Mouse (Mus musculus) MEL (cell line): ENCODE measurements around the gene Ptbp1. TPM values are rescaled to one million over a fixed set of nuclear protein-coding genes. Genes with fewer than 3 reads are reported as not detected.

ENCODE experiments used
- DNase-seq: peaks from one replicate; pipeline ENCODE4 v3.0.0; 2011; ENCODE audit warnings: low read depth, low spot score
- H3K27ac ChIP-seq: 2 replicates; pipeline ENCODE4 v1.5.1; 2012; ENCODE audit warnings: low read depth, mild to moderate bottlenecking, control low read depth, low read length, moderate library complexity; ENCODE audit not compliant: control insufficient read depth
- H3K27me3 ChIP-seq, 2 experiments: fragments of 150-350 bp in 1 of 2; sonication (generic) in 1 of 2; 2 replicates each; pipeline ENCODE4 v1.6.1; 2012; ENCODE audit warnings: low read length in 2 of 2, mild to moderate bottlenecking in 2 of 2, improper control_type of control experiment in 1 of 2, moderate library complexity in 1 of 2; ENCODE audit not compliant: insufficient read depth in 2 of 2, control insufficient read depth in 1 of 2
- H3K36me3 ChIP-seq, 2 experiments: 2 replicates each; pipeline ENCODE4 v1.6.1; 2012 to 2014; ENCODE audit warnings: low read length in 2 of 2, improper control_type of control experiment in 1 of 2, inconsistent platforms in 1 of 2, mild to moderate bottlenecking in 1 of 2; ENCODE audit not compliant: insufficient read depth in 2 of 2, control insufficient read depth in 1 of 2
- H3K4me1 ChIP-seq, 2 experiments: fragments of 150-350 bp in 1 of 2; sonication (generic) in 1 of 2; 2 replicates each; pipeline ENCODE4 v1.6.1; 2012; ENCODE audit warnings: low read length in 2 of 2, improper control_type of control experiment in 1 of 2, mild to moderate bottlenecking in 1 of 2; ENCODE audit not compliant: insufficient read depth in 2 of 2, control insufficient read depth in 1 of 2
- H3K4me3 ChIP-seq, 2 experiments: fragments of 150-350 bp in 1 of 2; sonication (generic) in 1 of 2; 2 replicates each; pipeline ENCODE4 v1.5.1; 2012; ENCODE audit warnings: low read depth in 2 of 2, low read length in 2 of 2, mild to moderate bottlenecking in 2 of 2, moderate library complexity in 2 of 2, control low read depth in 1 of 2, improper control_type of control experiment in 1 of 2; ENCODE audit not compliant: control insufficient read depth in 1 of 2, insufficient read depth in 1 of 2
- H3K79me2 ChIP-seq: 2 replicates; pipeline ENCODE4 v1.6.1; 2012; ENCODE audit warnings: mild to moderate bottlenecking, low read length, moderate library complexity; ENCODE audit not compliant: control insufficient read depth, poor library complexity, insufficient read depth
- H3K9ac ChIP-seq: 2 replicates; pipeline ENCODE4 v1.6.1; 2012; ENCODE audit warnings: low read depth, mild to moderate bottlenecking, control low read depth, low read length, moderate library complexity; ENCODE audit not compliant: control insufficient read depth, poor library complexity, severe bottlenecking
- H3K9me3 ChIP-seq: fragments of 150-350 bp; sonication (generic); replicated peaks from 2 replicates; pipeline ENCODE4 v1.6.1; 2012; ENCODE audit warnings: mild to moderate bottlenecking, low read length, improper control_type of control experiment, moderate library complexity; ENCODE audit not compliant: insufficient read depth
- BHLHE40 ChIP-seq: IDR thresholded peaks from 2 replicates; pipeline ENCODE4 v1.6.1; 2012; ENCODE audit warnings: low read depth, mild to moderate bottlenecking, inconsistent platforms, low read length, improper control_type of control experiment, borderline replicate concordance
- CHD1 ChIP-seq: IDR thresholded peaks from 2 replicates; pipeline ENCODE4 v1.6.1; 2012; ENCODE audit warnings: low read depth, mild to moderate bottlenecking, inconsistent platforms, low read length, improper control_type of control experiment
- CTCF ChIP-seq, 3 experiments: IDR thresholded peaks in 2 of 3; conservative IDR thresholded peaks in 1 of 3; 2 replicates each; pipeline ENCODE4 v1.5.1; 2011 to 2012; ENCODE audit warnings: low read length in 3 of 3, low read depth in 2 of 3, mild to moderate bottlenecking in 2 of 3, improper control_type of control experiment in 1 of 3, inconsistent platforms in 1 of 3, mixed read lengths in 1 of 3, moderate library complexity in 1 of 3; ENCODE audit not compliant: control insufficient read depth in 1 of 3, insufficient read depth in 1 of 3, poor library complexity in 1 of 3, severe bottlenecking in 1 of 3
- E2F4 ChIP-seq: IDR thresholded peaks from 2 replicates; pipeline ENCODE4 v1.6.1; 2011; ENCODE audit warnings: low read depth, low read length, improper control_type of control experiment, borderline replicate concordance
- EP300 ChIP-seq, 2 experiments: IDR thresholded peaks; 2 replicates each; pipeline ENCODE4 v1.6.1; 2011; ENCODE audit warnings: improper control_type of control experiment in 2 of 2, low read length in 2 of 2, low read depth in 1 of 2, mild to moderate bottlenecking in 1 of 2
- HCFC1 ChIP-seq: IDR thresholded peaks from 2 replicates; pipeline ENCODE4 v1.6.1; 2012; ENCODE audit warnings: low read depth, mild to moderate bottlenecking, inconsistent platforms, low read length, improper control_type of control experiment, moderate library complexity
- JUND ChIP-seq: IDR thresholded peaks from 2 replicates; pipeline ENCODE4 v1.6.1; 2011; ENCODE audit warnings: low read depth, mild to moderate bottlenecking, improper control_type of control experiment, low read length
- KAT2A ChIP-seq: conservative IDR thresholded peaks from 2 replicates; pipeline ENCODE4 v1.6.1; 2012; ENCODE audit warnings: low read depth, low read length, improper control_type of control experiment, inconsistent platforms
- MAFK ChIP-seq: IDR thresholded peaks from 2 replicates; pipeline ENCODE4 v1.6.1; 2011; ENCODE audit warnings: low read depth, mild to moderate bottlenecking, low read length, improper control_type of control experiment, borderline replicate concordance
- MAX ChIP-seq: IDR thresholded peaks from 2 replicates; pipeline ENCODE4 v1.6.1; 2011; ENCODE audit warnings: low read length, improper control_type of control experiment
- MEF2A ChIP-seq: IDR thresholded peaks from 2 replicates; pipeline ENCODE4 v1.6.1; 2014; ENCODE audit warnings: low read depth, mild to moderate bottlenecking, inconsistent platforms, low read length, improper control_type of control experiment; ENCODE audit not compliant: poor library complexity, insufficient replicate concordance, severe bottlenecking; ENCODE audit errors: extremely low read depth
- MXI1 ChIP-seq: IDR thresholded peaks from 2 replicates; pipeline ENCODE4 v1.6.1; 2011; ENCODE audit warnings: mild to moderate bottlenecking, low read depth, low read length, improper control_type of control experiment
- MYB ChIP-seq: IDR thresholded peaks from 2 replicates; pipeline ENCODE4 v1.6.1; 2011; ENCODE audit warnings: mild to moderate bottlenecking, low read depth, low read length, improper control_type of control experiment
- NELFE ChIP-seq: IDR thresholded peaks from 2 replicates; pipeline ENCODE4 v1.6.1; 2011; ENCODE audit warnings: low read depth, low read length, improper control_type of control experiment
- NRF1 ChIP-seq: IDR thresholded peaks from 2 replicates; pipeline ENCODE4 v1.6.1; 2014; ENCODE audit warnings: low read depth, mild to moderate bottlenecking, inconsistent platforms, low read length, improper control_type of control experiment, moderate library complexity; ENCODE audit not compliant: poor library complexity, insufficient read depth, severe bottlenecking
- POLR2A ChIP-seq, 2 experiments: IDR thresholded peaks; 2 replicates each; pipeline ENCODE4 v1.6.1; 2011 to 2012; ENCODE audit warnings: low read length in 2 of 2, mild to moderate bottlenecking in 2 of 2, control low read depth in 1 of 2, improper control_type of control experiment in 1 of 2, low read depth in 1 of 2, moderate library complexity in 1 of 2; ENCODE audit not compliant: control insufficient read depth in 1 of 2, insufficient read depth in 1 of 2, poor library complexity in 1 of 2
- POLR2AphosphoS2 ChIP-seq: IDR thresholded peaks from 2 replicates; pipeline ENCODE4 v1.6.1; 2011; ENCODE audit warnings: low read length, improper control_type of control experiment
- POLR2AphosphoS5 ChIP-seq: IDR thresholded peaks from 2 replicates; pipeline ENCODE4 v1.6.1; 2012; ENCODE audit warnings: low read depth, borderline replicate concordance, mild to moderate bottlenecking, inconsistent platforms, low read length, moderate library complexity, mixed read lengths
- SMC3 ChIP-seq: IDR thresholded peaks from 2 replicates; pipeline ENCODE4 v1.6.1; 2011; ENCODE audit warnings: low read depth, low read length, improper control_type of control experiment
- TAL1 ChIP-seq: IDR thresholded peaks from 2 replicates; pipeline ENCODE4 v1.6.1; 2012; ENCODE audit warnings: mild to moderate bottlenecking, inconsistent platforms, low read length, moderate library complexity, mixed read lengths
- TBP ChIP-seq: IDR thresholded peaks from 2 replicates; pipeline ENCODE4 v1.8.0; 2011; ENCODE audit warnings: low read depth, low read length, improper control_type of control experiment
- TCF12 ChIP-seq: IDR thresholded peaks from 2 replicates; pipeline ENCODE4 v1.6.1; 2014; ENCODE audit warnings: low read depth, mild to moderate bottlenecking, inconsistent platforms, low read length, improper control_type of control experiment, moderate library complexity
- UBTF ChIP-seq: IDR thresholded peaks from 2 replicates; pipeline ENCODE4 v1.6.1; 2012; ENCODE audit warnings: low read depth, mild to moderate bottlenecking, inconsistent platforms, low read length, improper control_type of control experiment, moderate library complexity, borderline replicate concordance; ENCODE audit not compliant: insufficient read depth
- USF1 ChIP-seq: IDR thresholded peaks from 2 replicates; pipeline ENCODE4 v1.6.1; 2014; ENCODE audit warnings: low read depth, mild to moderate bottlenecking, inconsistent platforms, low read length, improper control_type of control experiment, moderate library complexity
- ZC3H11A ChIP-seq: IDR thresholded peaks from 2 replicates; pipeline ENCODE4 v1.6.1; 2012; ENCODE audit warnings: low read depth, mild to moderate bottlenecking, inconsistent platforms, low read length, improper control_type of control experiment
- ZMIZ1 ChIP-seq: IDR thresholded peaks from 2 replicates; pipeline ENCODE4 v1.6.1; 2012; ENCODE audit warnings: low read depth, mild to moderate bottlenecking, inconsistent platforms, low read length, improper control_type of control experiment, moderate library complexity
- ZNF384 ChIP-seq: IDR thresholded peaks from 2 replicates; pipeline ENCODE4 v1.6.1; 2012; ENCODE audit warnings: low read depth, mild to moderate bottlenecking, inconsistent platforms, low read length, improper control_type of control experiment
- polyA plus RNA-seq, 2 experiments: library from polyadenylated mRNA; stranded (reverse) in 1 of 2; unstranded in 1 of 2; fragments of >175 nt in 1 of 2; fragments of >200 nt in 1 of 2; gene quantifications; 2 replicates each; pipeline versions ENCODE4 v1.2.1 to v1.2.4; 2012; ENCODE audit warnings: low replicate concordance in 2 of 2, low read depth in 1 of 2; ENCODE audit not compliant: insufficient read length in 2 of 2, insufficient read depth in 1 of 2, missing spikeins in 1 of 2
- total RNA-seq: library from RNA; depleted of rRNA; stranded (reverse); fragments of 300-350 nt; gene quantifications from 2 replicates; pipeline ENCODE4 v1.2.3, GENCODE M21; 2012

Ptbp1 gene
- total and polyA plus RNA-seq, 3 experiments = 301 to 837 (median 329) TPM

- DNase-seq = peak; percentile 84
- H3K27me3 ChIP-seq = no peaks in the 10 kb centered on the region
- H3K4me3 ChIP-seq = peak overlapping the region; percentile 49 to 80
- H3K9me3 ChIP-seq = no peaks in the 10 kb centered on the region
- no peak overlapping the region for H3K27ac ChIP-seq
- no peaks in the 10 kb centered on the region; a peak in 1 of 4 replicates for H3K36me3 ChIP-seq
- no peaks in the 10 kb centered on the region for H3K79me2 ChIP-seq
- H3K4me1 ChIP-seq = peaks cover 0 to 3% of the 10 kb centered on the region in 2 experiments; a peak in 1 of 4 replicates
- TF ChIP-seq POLR2AphosphoS2 = peak; percentile 53; the same call in 1 of the 2 replicates
- TF ChIP-seq MEF2A = no peak
- no peak for TF ChIP-seq UBTF
- TF ChIP-seq TBP = peak; percentile 81
- TF ChIP-seq NRF1 = peak; percentile 40; the same call in 1 of the 2 replicates
- 0 out of 6 replicates have a peak, but pooled peaks of 1 of the 3 experiments have one; percentile 4 for TF ChIP-seq CTCF (IDR thresholded peaks at IDR 0.05 in 2 of 3, conservative IDR thresholded peaks at IDR 0.05 in 1 of 3; ENCODE audit: control insufficient read depth in 1 of 3, insufficient read depth in 1 of 3, low read depth in 2 of 3, low read length in 3 of 3, poor library complexity in 1 of 3, severe bottlenecking in 1 of 3)
- TF ChIP-seq NELFE = peak; percentile 69
- peak; percentile 86 for TF ChIP-seq ZMIZ1
- TF ChIP-seq MAFK = no peak
- no peak for TF ChIP-seq MYB
- peak; percentile 97 for TF ChIP-seq ZNF384
- TF ChIP-seq MXI1 = peak; percentile 42; the same call in 1 of the 2 replicates
- no peak for TF ChIP-seq SMC3
- TF ChIP-seq BHLHE40 = no peak
- peak; percentile 41 to 70; a peak in 2 of 4 replicates for TF ChIP-seq POLR2A (IDR thresholded peaks at IDR 0.05; ENCODE audit: control insufficient read depth in 1 of 2, insufficient read depth in 1 of 2, low read depth in 1 of 2, low read length in 2 of 2, poor library complexity in 1 of 2)
- TF ChIP-seq ZC3H11A = no peak
- peak; percentile 62 for TF ChIP-seq TCF12
- TF ChIP-seq HCFC1 = 0 out of 2 replicates have a peak, but pooled peaks have one; percentile 3
- TF ChIP-seq, all 39 proteins: peak for 11
- peak overlapping the region; percentile 67 for H3K9ac ChIP-seq
Measured at GRCm38 (mm10) chr10:79840644-79841551, 13.3 kb upstream of the Ptbp1 start.

- no peak overlapping the region for H3K27ac ChIP-seq
- no peak for DNase-seq
Measured at GRCm38 (mm10) chr10:79842322-79842721, 11.9 kb upstream of the Ptbp1 start.

More at GRCm38 (mm10) chr10:79842322-79842721, 11.9 kb upstream of the Ptbp1 start:
- H3K36me3 ChIP-seq = no peaks in the 10 kb centered on the region; a peak in 1 of 4 replicates
- no peaks in the 10 kb centered on the region for H3K9me3 ChIP-seq
- no peaks in the 10 kb centered on the region for H3K79me2 ChIP-seq
- no peak overlapping the region for H3K4me3 ChIP-seq
- H3K9ac ChIP-seq = no peak overlapping the region
- peaks cover 0 to 3% of the 10 kb centered on the region in 2 experiments; a peak in 1 of 4 replicates for H3K4me1 ChIP-seq
- TF ChIP-seq EP300 (IDR thresholded peaks at IDR 0.05; ENCODE audit: low read depth in 1 of 2, low read length in 2 of 2) (no peak), KAT2A (no peak), TAL1 (no peak), MAX (no peak), POLR2AphosphoS5 (no peak), E2F4 (no peak), CHD1 (no peak), HCFC1 (no peak), JUND (no peak), TCF12 (no peak), USF1 (no peak), MYB (no peak), POLR2A (IDR thresholded peaks at IDR 0.05; ENCODE audit: control insufficient read depth in 1 of 2, insufficient read depth in 1 of 2, low read depth in 1 of 2, low read length in 2 of 2, poor library complexity in 1 of 2) (no peak)
- no peaks in the 10 kb centered on the region for H3K27me3 ChIP-seq
